Comparison of ENCODE assay signal across 19 mouse cellular contexts in genomic region chr13:94370521-94370920, GRCm38 (mm10).
"Had no signal": no experiment of that assay in that cellular context is flagged by ENCODE, and none has a peak within 500 bp of the region (broad histone marks: within the 10 kb centered on the region; RNA-seq: fewer than 3 reads in every experiment).

No protein-coding gene starts in this region.

- H3K4me2 ChIP-seq: intestine, embryonic 15.5 days; limb, embryonic 12.5 days; limb, embryonic 15.5 days; liver, embryonic 13.5 days; midbrain, embryonic 12.5 days; midbrain, embryonic 15.5 days; neural tube, embryonic 12.5 days; neural tube, embryonic 15.5 days; stomach, embryonic 15.5 days had no signal

- DNase-seq: left cerebral cortex, postnatal 4 days; liver, embryonic 13.5 days; lung, adult 2 months; lung, postnatal 14 days; lung, postnatal 4 days; right cerebral cortex, adult 18-20 months; right cerebral cortex, postnatal 14 days; spleen, adult 18-20 months; thymus, postnatal 25 days had no signal

- ATAC-seq: hindbrain, embryonic 16.5 days; intestine, embryonic 15.5 days; midbrain, embryonic 15.5 days had no signal

- H3K4me1 ChIP-seq: limb, embryonic 12.5 days; midbrain, embryonic 12.5 days; midbrain, embryonic 15.5 days; neural tube, embryonic 12.5 days; stomach, embryonic 15.5 days had no signal

- H3K27me3 ChIP-seq: intestine, embryonic 15.5 days; limb, embryonic 12.5 days; limb, embryonic 15.5 days; liver, embryonic 13.5 days; midbrain, embryonic 12.5 days; midbrain, embryonic 15.5 days; neural tube, embryonic 12.5 days; neural tube, embryonic 15.5 days; stomach, embryonic 15.5 days had no signal

- H3K9ac ChIP-seq: intestine, embryonic 15.5 days; limb, embryonic 12.5 days; limb, embryonic 15.5 days; liver, embryonic 13.5 days; midbrain, embryonic 12.5 days; midbrain, embryonic 15.5 days; neural tube, embryonic 12.5 days; neural tube, embryonic 15.5 days; stomach, embryonic 15.5 days had no signal

- H3K9me3 ChIP-seq: intestine, embryonic 15.5 days; limb, embryonic 12.5 days; limb, embryonic 15.5 days; liver, embryonic 13.5 days; midbrain, embryonic 12.5 days; midbrain, embryonic 15.5 days; neural tube, embryonic 12.5 days; neural tube, embryonic 15.5 days; stomach, embryonic 15.5 days had no signal

- H3K4me3 ChIP-seq: intestine, embryonic 15.5 days; limb, embryonic 12.5 days; limb, embryonic 15.5 days; liver, embryonic 13.5 days; midbrain, embryonic 12.5 days; midbrain, embryonic 15.5 days; neural tube, embryonic 12.5 days; neural tube, embryonic 15.5 days; stomach, embryonic 15.5 days had no signal

- H3K36me3 ChIP-seq: intestine, embryonic 15.5 days; midbrain, embryonic 15.5 days; neural tube, embryonic 12.5 days; neural tube, embryonic 15.5 days; stomach, embryonic 15.5 days had no signal

- H3K27ac ChIP-seq: intestine, embryonic 15.5 days; kidney, postnatal 0 days; limb, embryonic 12.5 days; limb, embryonic 15.5 days; liver, embryonic 13.5 days; midbrain, embryonic 12.5 days; midbrain, embryonic 15.5 days; neural tube, embryonic 12.5 days; neural tube, embryonic 15.5 days; stomach, embryonic 15.5 days had no signal
